Mouse (Mus musculus): Measurements from ENCODE around the gene Macf1.

The Macf1 gene

GRCm38 (mm10) chr4:123411006-123411731 is 273.0 kb downstream of the Macf1 start:
- no peak for DNase-seq (ENCODE audit: low spot score in 2 of 2)

GRCm38 (mm10) chr4:123409752-123410151 is 274.4 kb downstream of the Macf1 start:
- no peak for DNase-seq (ENCODE audit: low spot score in 2 of 2)

GRCm38 (mm10) chr4:123409034-123409692 is 275.0 kb downstream of the Macf1 start:
- DNase-seq (ENCODE audit: low spot score in 2 of 2) = peak in 1 of 2 experiments; percentile 22

- no peak for DNase-seq (ENCODE audit: low spot score in 2 of 2)
Observed at GRCm38 (mm10) chr4:123407792-123408191, 276.4 kb downstream of the Macf1 start.

GRCm38 (mm10) chr4:123404056-123404455 is 280.1 kb downstream of the Macf1 start:
- no peak for DNase-seq (ENCODE audit: low spot score in 2 of 2)

- DNase-seq (ENCODE audit: low spot score in 2 of 2) = no peak
Observed at GRCm38 (mm10) chr4:123402244-123402643, 281.9 kb downstream of the Macf1 start.

GRCm38 (mm10) chr4:123401265-123401664 is 282.9 kb downstream of the Macf1 start:
- DNase-seq (ENCODE audit: low spot score in 2 of 2) = peak in 1 of 2 experiments; percentile 28

GRCm38 (mm10) chr4:123397643-123398434 is 286.3 kb downstream of the Macf1 start:
- DNase-seq (ENCODE audit: low spot score in 2 of 2) = no peak

- DNase-seq (ENCODE audit: low spot score in 2 of 2) = no peak
Observed at GRCm38 (mm10) chr4:123397049-123397448, 287.1 kb downstream of the Macf1 start.

- DNase-seq (ENCODE audit: low spot score in 2 of 2) = no peak
Observed at GRCm38 (mm10) chr4:123395435-123396000, 288.6 kb downstream of the Macf1 start.

GRCm38 (mm10) chr4:123394878-123395277 is 289.3 kb downstream of the Macf1 start:
- no peak for DNase-seq (ENCODE audit: low spot score in 2 of 2)

- DNase-seq (ENCODE audit: low spot score in 2 of 2) = no peak
Observed at GRCm38 (mm10) chr4:123394269-123394668, 289.9 kb downstream of the Macf1 start.

- no peak for DNase-seq (ENCODE audit: low spot score in 2 of 2)
Observed at GRCm38 (mm10) chr4:123393004-123393403, 291.2 kb downstream of the Macf1 start.

- DNase-seq (ENCODE audit: low spot score in 2 of 2) = no peak
Observed at GRCm38 (mm10) chr4:123392187-123392586, 292.0 kb downstream of the Macf1 start.

- no peak for DNase-seq (ENCODE audit: low spot score in 2 of 2)
Observed at GRCm38 (mm10) chr4:123385028-123385427, 299.1 kb downstream of the Macf1 start.

GRCm38 (mm10) chr4:123383173-123383572 is 301.0 kb downstream of the Macf1 start:
- DNase-seq (ENCODE audit: low spot score in 2 of 2) = peak; percentile 78 to 82

GRCm38 (mm10) chr4:123382051-123382450 is 302.1 kb downstream of the Macf1 start:
- no peak for DNase-seq (ENCODE audit: low spot score in 2 of 2)

- DNase-seq (ENCODE audit: low spot score in 2 of 2) = no peak
Observed at GRCm38 (mm10) chr4:123381598-123381997, 302.6 kb downstream of the Macf1 start.

GRCm38 (mm10) chr4:123376031-123376430 is 308.1 kb downstream of the Macf1 start:
- DNase-seq (ENCODE audit: low spot score in 2 of 2) = no peak

- no peak for DNase-seq (ENCODE audit: low spot score in 2 of 2)
Observed at GRCm38 (mm10) chr4:123374316-123375008, 309.7 kb downstream of the Macf1 start.

- DNase-seq (ENCODE audit: low spot score in 2 of 2) = no peak
Observed at GRCm38 (mm10) chr4:123363555-123363954, 320.6 kb downstream of the Macf1 start.
